Mouse (Mus musculus) adrenal gland, adult 2 months (tissue): ENCODE results near the gene Olfr820. TPM values are rescaled to one million over a fixed set of nuclear protein-coding genes. Genes with fewer than 3 reads are reported as not detected.
"Not testable (repeated sequence)": the region's sequence is repeated elsewhere in the genome, so short reads cannot be mapped to it uniquely, and the experiment has no call there.

Experiments used
- DNase-seq: peaks from one replicate; pipeline ENCODE4 v3.0.0; 2021
- long read RNA-seq: library from polyadenylated mRNA; stranded (forward); transcript quantifications from one replicate; pipeline ENCODE4 v2.0.0, GENCODE M21; 2021
- polyA plus RNA-seq: library from polyadenylated mRNA; depleted of rRNA; stranded (reverse); fragments of >200 nt; gene quantifications from 2 replicates; pipeline ENCODE4 v1.2.3, GENCODE M21; 2012; rRNA removed
- total RNA-seq, 2 experiments: library from RNA; stranded (reverse); gene quantifications; 2 replicates each; pipeline ENCODE4 v1.2.3; 2021

Gene Olfr820
- total RNA-seq, result not detected
- polyA plus RNA-seq, result not detected in 2 replicates
- long read RNA-seq, result 0 reads

DNA sequence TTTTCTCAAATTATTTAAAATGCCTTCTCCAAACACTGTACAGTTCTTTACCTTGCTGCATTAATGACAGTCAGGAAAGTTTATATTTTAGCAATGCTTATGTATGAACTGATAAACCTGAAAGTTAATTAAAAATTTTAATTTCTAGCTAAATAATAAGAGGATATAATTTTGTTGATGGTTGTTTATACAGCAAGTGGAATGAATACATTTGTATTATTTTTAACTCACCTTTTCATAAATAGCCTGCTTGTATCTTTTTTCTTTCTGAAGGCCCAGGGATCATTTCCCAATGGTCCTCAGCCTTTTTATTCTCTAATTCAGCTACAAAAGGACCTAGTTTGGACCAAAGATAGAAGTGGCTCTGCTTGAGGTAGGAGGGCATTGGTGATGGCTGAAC, at the start of gene Olfr820:
Gene Olfr820, plus strand, starts transcription at position 301 of the 400 bp plus-strand sequence.
- DNase-seq, result no peak

- not testable (repeated sequence) for DNase-seq
Observed at GRCm38 (mm10) chr10:129966232-129966631, 46.2 kb upstream of the Olfr820 start.

DNA sequence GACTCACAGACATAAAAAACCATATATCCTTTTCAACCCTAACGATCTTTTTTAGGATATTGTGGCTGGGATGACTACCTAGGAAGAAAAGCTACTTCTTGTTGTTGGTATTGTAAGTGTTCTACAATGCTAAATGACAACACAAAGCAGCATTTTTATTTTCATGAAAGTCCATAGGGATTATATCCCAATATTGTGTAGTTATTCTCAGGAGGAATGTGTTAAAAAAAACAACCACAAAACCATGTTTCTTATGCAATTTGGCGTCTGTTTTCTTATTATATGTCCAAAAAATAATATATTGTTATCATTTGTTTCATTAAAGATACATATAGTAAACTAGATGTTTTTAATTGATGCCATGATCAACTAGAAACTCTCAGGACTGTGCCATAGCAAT, 45.3 kb upstream of the Olfr820 start, which contains the start of gene Olfr819:
Gene Olfr819, minus strand, starts transcription at position 101 of the 400 bp plus-strand sequence.
- not testable (repeated sequence) for DNase-seq

GRCm38 (mm10) chr10:129972994-129973393, 39.4 kb upstream of the Olfr820 start:
- DNase-seq, result not testable (repeated sequence)

GRCm38 (mm10) chr10:129976040-129976439, 36.4 kb upstream of the Olfr820 start, which contains the start of gene Olfr247:
TSS of gene Olfr247 (minus strand) at chr10:129976140.
- DNase-seq, result not testable (repeated sequence)

DNA sequence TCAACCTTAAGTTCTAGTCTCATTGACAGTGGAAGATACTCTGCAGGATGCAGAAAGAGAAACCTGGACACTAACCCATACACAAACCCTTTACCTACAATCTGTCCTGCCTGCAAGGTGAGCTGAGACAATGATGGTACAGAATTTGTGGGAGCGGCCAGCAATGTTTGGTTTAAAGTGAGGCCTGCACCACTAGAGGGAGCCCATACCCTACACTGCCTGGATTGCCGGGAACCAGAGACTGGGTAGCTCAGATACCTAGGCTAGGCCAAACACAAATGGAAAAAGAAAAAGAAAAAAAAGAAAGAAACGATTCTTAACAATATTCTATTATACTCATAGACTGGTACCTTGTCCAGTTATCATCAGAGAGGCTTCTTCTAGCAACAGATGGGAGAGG, 30.6 kb upstream of the Olfr820 start:
- not testable (repeated sequence) for DNase-seq

- DNase-seq, result not testable (repeated sequence)
Observed at GRCm38 (mm10) chr10:129984962-129985361, 27.5 kb upstream of the Olfr820 start, which contains the start of gene Gm10310. TSS of gene Gm10310 (minus strand) at chr10:129985062.

DNA sequence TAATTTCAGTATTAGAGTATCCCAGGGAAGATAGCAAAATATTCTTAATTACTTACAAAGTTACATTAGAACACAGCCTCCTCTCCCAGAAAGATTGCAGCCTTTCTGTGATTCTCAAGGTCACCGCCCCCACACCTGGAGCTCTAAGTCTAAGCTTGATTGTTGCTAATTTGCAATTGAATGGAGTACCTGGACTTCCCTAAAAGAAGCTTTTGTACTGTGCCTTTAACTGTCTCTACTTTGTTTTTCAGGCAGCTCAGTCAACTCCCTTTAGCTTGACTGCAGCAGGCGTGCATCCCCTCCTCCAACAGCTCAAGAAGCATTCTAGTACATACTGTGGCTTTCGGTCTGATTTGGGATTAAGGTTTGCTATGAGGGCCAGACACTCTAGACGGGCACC, 8.3 kb upstream of the Olfr820 start:
- DNase-seq, result not testable (repeated sequence)

DNA sequence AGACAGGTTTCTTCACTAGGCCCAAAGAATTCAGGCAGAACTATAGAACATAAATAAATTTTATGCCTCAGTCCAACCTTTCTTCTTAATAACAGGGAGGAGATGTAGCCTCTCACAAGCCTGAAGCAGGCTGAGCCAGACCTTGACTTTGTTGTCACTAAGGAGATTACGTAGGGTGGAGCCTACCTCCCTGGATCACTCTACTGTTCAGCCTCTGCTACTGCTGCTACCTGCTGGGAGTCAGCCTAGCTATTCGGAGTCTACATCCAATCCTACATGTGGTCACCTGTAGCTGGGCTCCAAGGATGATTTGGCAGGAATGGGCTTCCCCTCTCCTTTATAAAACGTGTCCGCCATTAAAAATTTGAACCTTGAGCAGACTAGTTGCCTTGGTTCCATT, 7.1 kb upstream of the Olfr820 start:
- not testable (repeated sequence) for DNase-seq

DNA sequence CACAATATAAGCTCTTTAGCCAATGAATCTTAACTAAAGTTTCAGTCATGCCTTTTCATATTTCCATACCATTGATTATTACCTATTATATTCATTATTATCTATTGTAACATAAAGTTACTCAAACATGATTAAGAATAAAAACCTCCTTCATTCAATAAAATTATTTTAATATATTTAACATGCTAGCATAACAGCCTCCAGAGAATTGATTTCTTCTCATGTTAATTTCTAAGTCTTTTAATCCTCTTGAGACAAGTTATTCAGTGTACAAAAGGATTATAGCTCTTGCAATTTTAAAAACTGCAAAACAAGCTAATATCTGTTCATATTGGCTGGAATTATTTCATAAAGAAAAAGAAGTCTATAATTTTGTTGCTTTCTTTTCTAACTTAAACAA, 17.6 kb downstream of the Olfr820 start, which contains the start of gene Olfr821:
Gene Olfr821, plus strand, starts transcription at position 301 of the 400 bp plus-strand sequence.
- DNase-seq, result no peak

- DNase-seq, result no peak
Observed at GRCm38 (mm10) chr10:130037096-130037495, 24.7 kb downstream of the Olfr820 start.

Other genes starting within 250 kb of the Olfr820 start
- not detected for gene Olfr808, start 247.1 kb upstream of the Olfr820 start, total RNA-seq
- not detected in 2 replicates for gene Olfr808, start 247.1 kb upstream of the Olfr820 start, polyA plus RNA-seq
- not detected for gene Olfr809, start 238.0 kb upstream of the Olfr820 start, total RNA-seq
- not detected in 2 replicates for gene Olfr809, start 238.0 kb upstream of the Olfr820 start, polyA plus RNA-seq
- gene Olfr810, start 217.7 kb upstream of the Olfr820 start, total RNA-seq, result not detected
- gene Olfr810, start 217.7 kb upstream of the Olfr820 start, polyA plus RNA-seq, result not detected in 2 replicates
- not detected for gene Olfr811, start 208.2 kb upstream of the Olfr820 start, total RNA-seq
- not detected in 2 replicates for gene Olfr811, start 208.2 kb upstream of the Olfr820 start, polyA plus RNA-seq
- gene Olfr812, start 166.5 kb upstream of the Olfr820 start, total RNA-seq, result not detected
- not detected in 2 replicates for gene Olfr812, start 166.5 kb upstream of the Olfr820 start, polyA plus RNA-seq
- gene Olfr813, start 157.3 kb upstream of the Olfr820 start, total RNA-seq, result not detected
- gene Olfr813, start 157.3 kb upstream of the Olfr820 start, polyA plus RNA-seq, result not detected in 2 replicates
- gene Olfr814, start 132.8 kb upstream of the Olfr820 start, total RNA-seq, result not detected
- gene Olfr814, start 132.8 kb upstream of the Olfr820 start, polyA plus RNA-seq, result not detected in 2 replicates
- not detected for gene Olfr815, start 106.8 kb upstream of the Olfr820 start, total RNA-seq
- not detected in 2 replicates for gene Olfr815, start 106.8 kb upstream of the Olfr820 start, polyA plus RNA-seq
- gene Olfr816, start 97.0 kb upstream of the Olfr820 start, total RNA-seq, result not detected
- not detected in 2 replicates for gene Olfr816, start 97.0 kb upstream of the Olfr820 start, polyA plus RNA-seq
- not detected for gene Olfr818, start 63.5 kb upstream of the Olfr820 start, total RNA-seq
- not detected in 2 replicates for gene Olfr818, start 63.5 kb upstream of the Olfr820 start, polyA plus RNA-seq
- not detected for gene Olfr819, start 45.4 kb upstream of the Olfr820 start, total RNA-seq
- not detected in 2 replicates for gene Olfr819, start 45.4 kb upstream of the Olfr820 start, polyA plus RNA-seq
- gene Olfr247, start 36.5 kb upstream of the Olfr820 start, total RNA-seq, result not detected
- not detected in 2 replicates for gene Olfr247, start 36.5 kb upstream of the Olfr820 start, polyA plus RNA-seq
- gene Gm10310, start 27.6 kb upstream of the Olfr820 start, total RNA-seq, result not detected
- gene Gm10310, start 27.6 kb upstream of the Olfr820 start, polyA plus RNA-seq, result not detected in 2 replicates
- not detected for gene Olfr821, start 17.7 kb downstream of the Olfr820 start, total RNA-seq
- not detected in 2 replicates for gene Olfr821, start 17.7 kb downstream of the Olfr820 start, polyA plus RNA-seq
- gene Olfr822, start 58.6 kb downstream of the Olfr820 start, total RNA-seq, result not detected
- gene Olfr822, start 58.6 kb downstream of the Olfr820 start, polyA plus RNA-seq, result not detected in 2 replicates
- gene Olfr823, start 102.8 kb downstream of the Olfr820 start, total RNA-seq, result not detected
- gene Olfr823, start 102.8 kb downstream of the Olfr820 start, polyA plus RNA-seq, result not detected in 2 replicates
- not detected for gene Olfr824, start 117.4 kb downstream of the Olfr820 start, total RNA-seq
- not detected in 2 replicates for gene Olfr824, start 117.4 kb downstream of the Olfr820 start, polyA plus RNA-seq
- gene Olfr825, start 154.1 kb downstream of the Olfr820 start, total RNA-seq, result not detected
- not detected in 2 replicates for gene Olfr825, start 154.1 kb downstream of the Olfr820 start, polyA plus RNA-seq
- gene Olfr826, start 171.6 kb downstream of the Olfr820 start, total RNA-seq, result not detected
- gene Olfr826, start 171.6 kb downstream of the Olfr820 start, polyA plus RNA-seq, result not detected in 2 replicates
- not detected for gene Olfr827, start 201.8 kb downstream of the Olfr820 start, total RNA-seq
- gene Olfr827, start 201.8 kb downstream of the Olfr820 start, polyA plus RNA-seq, result not detected in 2 replicates